Mouse (Mus musculus) gastrocnemius, adult 2 months (tissue): ENCODE measurements around the gene Wscd2. TPM values are rescaled to one million over a fixed set of nuclear protein-coding genes. Genes with fewer than 3 reads are reported as not detected.

Experiments used
- DNase-seq: peaks from one replicate; pipeline ENCODE4 v3.0.0; 2022
- H3K27ac ChIP-seq: fragments of 200-600 bp; 2 replicates; pipeline ENCODE4 v1.8.1; 2022; ENCODE audit warnings: mild to moderate bottlenecking
- H3K4me3 ChIP-seq: fragments of 200-600 bp; 2 replicates; pipeline ENCODE4 v1.8.1; 2022; ENCODE audit warnings: mild to moderate bottlenecking, moderate library complexity
- CTCF ChIP-seq: fragments of 200-600 bp; IDR thresholded peaks from 2 replicates; pipeline ENCODE4 v1.8.1; 2022; ENCODE audit warnings: antibody characterized with exemption, mild to moderate bottlenecking, moderate library complexity
- intact Hi-C: fragments of 180-260 bp; cut with DNase I; formaldehyde crosslinking; loops from one replicate; pipeline ENCODE4 v1.15.1; 2025
- total RNA-seq, 2 experiments: library from RNA; stranded (reverse); gene quantifications; 2 replicates each; pipeline ENCODE4 v1.2.3; 2021

The Wscd2 gene
- total RNA-seq, 2 experiments from 2014 or later = 0.08 to 0.36 TPM

- DNase-seq = no peak
- Histone ChIP-seq H3K27ac (no peak overlapping the region), H3K4me3 (peak overlapping the region; percentile 64; the same call in 1 of the 2 replicates)
- TF ChIP-seq CTCF = no peak
- intact Hi-C loops = no loop called here
These were observed 1.4 kb downstream of the Wscd2 start for GRCm38 (mm10) chr5:113491552-113491951.

DNA sequence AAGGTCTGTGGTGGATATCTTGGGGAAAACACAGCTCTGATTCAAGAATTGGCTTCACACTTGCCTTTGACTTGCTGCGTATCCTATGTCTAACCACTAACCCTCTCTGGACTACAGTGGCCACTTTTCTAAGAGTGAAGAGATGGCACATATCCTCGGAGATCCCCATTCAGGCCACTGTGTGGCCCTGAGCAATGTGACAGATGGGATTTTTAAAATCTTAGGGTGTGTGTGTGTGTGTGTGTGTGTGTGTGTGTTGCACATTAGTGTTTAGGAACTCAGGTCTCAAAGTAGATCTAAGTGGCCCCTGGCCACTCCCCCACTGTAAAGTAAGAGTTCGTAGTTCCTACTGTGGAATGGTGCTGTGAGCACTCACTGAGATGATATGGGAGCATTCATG, 1.9 kb downstream of the Wscd2 start:
- H3K27ac ChIP-seq = no peak overlapping the region
- H3K4me3 ChIP-seq = no peak overlapping the region
- no peak for DNase-seq
- intact Hi-C loops = no loop called here
- TF ChIP-seq CTCF = no peak

DNA sequence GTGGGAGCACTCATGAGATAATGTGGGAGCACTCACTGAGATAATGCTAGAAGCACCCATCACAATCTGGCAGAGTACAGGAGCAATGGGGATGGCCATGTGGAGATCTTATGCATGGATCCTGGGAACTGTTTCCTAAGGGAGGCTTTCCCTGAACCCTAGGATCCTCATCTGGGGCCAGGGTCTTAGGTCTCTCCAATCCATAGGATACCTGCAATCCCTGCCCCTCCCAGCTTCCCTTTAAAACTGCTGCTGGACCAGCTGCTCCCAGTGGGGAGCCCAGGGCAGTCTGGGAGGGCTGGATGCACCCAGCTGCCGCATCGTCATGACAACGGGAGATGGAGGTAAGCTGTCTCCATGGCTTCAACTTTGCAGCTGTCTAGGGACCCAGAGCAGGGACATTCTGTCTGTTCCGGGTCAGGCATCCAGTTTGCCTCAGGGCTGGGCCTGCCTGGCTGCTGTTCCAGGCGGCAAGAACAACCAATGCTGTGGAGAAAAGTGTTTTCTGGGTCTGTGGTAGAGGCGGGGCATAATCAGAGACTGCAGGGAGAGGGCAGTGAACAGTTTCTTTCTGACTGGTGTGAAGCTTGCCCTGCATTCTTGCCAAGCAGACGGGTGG, 2.4 kb downstream of the Wscd2 start:
- H3K27ac ChIP-seq = no peak overlapping the region
- no peak for DNase-seq
- no peak for TF ChIP-seq CTCF
- H3K4me3 ChIP-seq = no peak overlapping the region
- intact Hi-C loops = no loop called here

DNA sequence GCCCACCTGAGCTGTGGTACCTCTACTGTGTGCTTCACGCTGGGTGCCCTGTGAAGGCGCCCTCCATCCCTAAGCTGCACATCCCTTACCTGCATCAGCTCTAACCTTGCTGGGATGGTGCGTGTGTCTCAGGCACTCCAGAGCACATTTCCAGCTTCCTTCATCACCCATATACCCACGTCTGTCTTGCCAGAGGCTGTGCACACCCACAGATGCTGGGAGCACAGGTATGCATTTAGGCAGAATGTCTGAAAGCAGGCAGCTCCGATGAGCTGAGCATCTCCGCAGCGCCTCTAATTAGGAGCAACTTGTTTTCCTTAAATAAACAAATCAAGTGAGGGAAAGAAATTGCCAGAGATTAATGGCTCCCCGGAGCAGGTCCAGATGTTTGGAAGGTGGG, 3.9 kb downstream of the Wscd2 start:
- no peak overlapping the region for H3K4me3 ChIP-seq
- DNase-seq = no peak
- intact Hi-C loops = no loop called here
- H3K27ac ChIP-seq = no peak overlapping the region
- TF ChIP-seq CTCF = no peak

- no peak for TF ChIP-seq CTCF
- Histone ChIP-seq H3K27ac (no peak overlapping the region), H3K4me3 (no peak overlapping the region)
- intact Hi-C loops = no loop called here
- no peak for DNase-seq
These were observed 6.8 kb downstream of the Wscd2 start for GRCm38 (mm10) chr5:113496926-113497325.

- TF ChIP-seq CTCF = no peak
- no peak overlapping the region for H3K27ac ChIP-seq
- H3K4me3 ChIP-seq = no peak overlapping the region
- DNase-seq = no peak
- intact Hi-C loops = no loop called here
These were observed 9.3 kb downstream of the Wscd2 start for GRCm38 (mm10) chr5:113499421-113499820.

GRCm38 (mm10) chr5:113503276-113503675, 13.1 kb downstream of the Wscd2 start:
- Histone ChIP-seq H3K4me3 (no peak overlapping the region), H3K27ac (no peak overlapping the region)
- no peak for DNase-seq
- intact Hi-C loops = no loop called here
- TF ChIP-seq CTCF = no peak

- Histone ChIP-seq H3K4me3 (no peak overlapping the region), H3K27ac (no peak overlapping the region)
- TF ChIP-seq CTCF = no peak
- no peak for DNase-seq
- intact Hi-C loops = no loop called here
These were observed 14.5 kb downstream of the Wscd2 start for GRCm38 (mm10) chr5:113504654-113505053.

- intact Hi-C loops = no loop called here
- no peak for DNase-seq
- no peak for TF ChIP-seq CTCF
- H3K4me3 ChIP-seq = no peak overlapping the region
- no peak overlapping the region for H3K27ac ChIP-seq
These were observed 15.9 kb downstream of the Wscd2 start for GRCm38 (mm10) chr5:113506065-113506464.

- no peak overlapping the region for H3K27ac ChIP-seq
- no peak overlapping the region for H3K4me3 ChIP-seq
- DNase-seq = no peak
- intact Hi-C loops = no loop called here
- no peak for TF ChIP-seq CTCF
These were observed 16.6 kb downstream of the Wscd2 start for GRCm38 (mm10) chr5:113506779-113507178.

GRCm38 (mm10) chr5:113509167-113509566, 19.0 kb downstream of the Wscd2 start:
- no peak for DNase-seq
- Histone ChIP-seq H3K27ac (no peak overlapping the region), H3K4me3 (no peak overlapping the region)
- TF ChIP-seq CTCF = no peak
- intact Hi-C loops = no loop called here

DNA sequence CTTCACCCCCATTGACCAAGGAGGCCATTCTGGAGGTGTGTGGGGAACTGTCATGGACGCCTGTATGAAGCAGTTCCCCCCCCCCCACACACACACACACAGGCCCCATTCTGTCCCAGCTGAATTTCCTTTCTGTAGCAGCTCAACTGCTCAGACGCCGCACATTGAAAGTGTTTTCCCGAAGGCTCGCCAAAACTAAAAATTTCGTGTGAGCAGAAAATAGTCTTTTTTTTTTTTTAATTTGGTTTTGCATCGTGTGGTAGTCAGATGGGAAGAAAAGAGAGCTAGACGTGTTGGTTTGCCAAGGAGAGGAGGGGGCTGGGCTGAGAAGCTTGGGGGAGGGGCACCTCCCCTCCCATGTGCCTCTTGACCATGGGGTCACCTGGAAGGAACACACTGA, 23.5 kb downstream of the Wscd2 start:
- H3K27ac ChIP-seq = no peak overlapping the region
- DNase-seq = no peak
- H3K4me3 ChIP-seq = no peak overlapping the region
- intact Hi-C loops = no loop called here
- TF ChIP-seq CTCF = no peak

- TF ChIP-seq CTCF = no peak
- no peak for DNase-seq
- Histone ChIP-seq H3K4me3 (no peak overlapping the region), H3K27ac (no peak overlapping the region)
- intact Hi-C loops = no loop called here
These were observed 23.9 kb downstream of the Wscd2 start for GRCm38 (mm10) chr5:113514062-113514461.

- no peak for TF ChIP-seq CTCF
- intact Hi-C loops = no loop called here
- H3K27ac ChIP-seq = no peak overlapping the region
These were observed 26.2 kb downstream of the Wscd2 start for GRCm38 (mm10) chr5:113516119-113516872.

More at GRCm38 (mm10) chr5:113516119-113516872, 26.2 kb downstream of the Wscd2 start:
- no peak overlapping the region for H3K4me3 ChIP-seq
- no peak for DNase-seq
